Mouse (Mus musculus) liver, postnatal 0 days (tissue): ENCODE data around the gene Trappc3l. TPM values are rescaled to one million over a fixed set of nuclear protein-coding genes. Genes with fewer than 3 reads are reported as not detected.
A peak's percentile ranks its signal among the peaks of the same experiment; 100 is the strongest.
"Not testable (repeated sequence)": the region's sequence is repeated elsewhere in the genome, so short reads cannot be mapped to it uniquely, and the experiment has no call there.

ENCODE experiments used
- ATAC-seq: fragments of 200-750 bp; cut with Nextera tagmentation; 2 replicates; pipeline ENCODE4 v1.8.0; 2017; ENCODE audit warnings: mild to moderate bottlenecking, moderate library complexity
- DNase-seq: peaks from one replicate; pipeline ENCODE4 v3.0.0-alpha.2; 2016
- H3K27ac ChIP-seq: fragments of 300-500 bp; sonication (generic); 2 replicates; pipeline ENCODE4 v1.5.1; 2014; ENCODE audit warnings: antibody characterized with exemption, moderate library complexity, mild to moderate bottlenecking, low read depth
- H3K27me3 ChIP-seq: fragments of 300-500 bp; sonication (generic); 2 replicates; pipeline ENCODE4 v1.6.1; 2014; ENCODE audit warnings: low read length, control low read depth, mixed read lengths; ENCODE audit not compliant: insufficient read depth
- H3K36me3 ChIP-seq: fragments of 300-500 bp; sonication (generic); replicated peaks from 2 replicates; pipeline ENCODE4 v1.6.1; 2014; ENCODE audit warnings: mild to moderate bottlenecking, control low read depth, low read length, moderate library complexity, mixed read lengths; ENCODE audit not compliant: insufficient read depth
- H3K4me1 ChIP-seq: fragments of 300-500 bp; sonication (generic); 2 replicates; pipeline ENCODE4 v1.6.1; 2014; ENCODE audit warnings: antibody characterized with exemption, mild to moderate bottlenecking, control low read depth; ENCODE audit not compliant: insufficient read depth
- H3K4me2 ChIP-seq: fragments of 300-500 bp; sonication (generic); 2 replicates; pipeline ENCODE4 v1.6.1; 2014; ENCODE audit warnings: low read depth, mild to moderate bottlenecking, low read length, moderate library complexity, mixed read lengths
- H3K4me3 ChIP-seq: fragments of 300-500 bp; sonication (generic); 2 replicates; pipeline ENCODE4 v1.5.1; 2014; ENCODE audit warnings: low read depth, low read length
- H3K9ac ChIP-seq: fragments of 300-500 bp; sonication (generic); replicated peaks from 2 replicates; pipeline ENCODE4 v1.6.1; 2014; ENCODE audit warnings: mild to moderate bottlenecking, moderate library complexity
- H3K9me3 ChIP-seq: fragments of 300-500 bp; sonication (generic); 2 replicates; pipeline ENCODE4 v1.6.1; 2016; ENCODE audit warnings: mild to moderate bottlenecking, control low read depth, low read length, mixed read lengths
- CTCF ChIP-seq: sonication (generic); IDR thresholded peaks from 2 replicates; pipeline ENCODE4 v1.5.1; 2016; ENCODE audit warnings: antibody characterized with exemption, low read depth
- EP300 ChIP-seq: IDR thresholded peaks from 2 replicates; pipeline ENCODE4 v1.6.1; 2016; ENCODE audit warnings: antibody characterized with exemption, low read depth, mild to moderate bottlenecking
- WGBS: fragments of 180-500 bp; shearing (Covaris S2); extraction: QIAGEN DNeasy Blood & Tissue Kit; methylation state at CpG from one replicate; pipeline ENCODE4 v1.1.7; 2014; ENCODE audit not compliant: insufficient replicate concordance; 5-methylcytosine and 5-hydroxymethylcytosine counted together
- polyA plus RNA-seq: library from polyadenylated mRNA; unstranded; fragments of >200 nt; fragmentation: Nextera tagmentation; extraction: Ambion mirVana; gene quantifications from 2 replicates; pipeline ENCODE4 v1.2.1, GENCODE M21; 2015

Gene Trappc3l
- not detected in 2 replicates for polyA plus RNA-seq

GRCm38 (mm10) chr10:34037401-34037800, at the start of gene Trappc3l:
Gene Trappc3l (plus strand): TSS chr10:34037597.
- no peak within 1 kb of the TSS for H3K4me3 ChIP-seq
- no peak within 1 kb of the TSS for H3K9ac ChIP-seq

GRCm38 (mm10) chr10:33996686-33997085, 40.7 kb upstream of the Trappc3l start:
- H3K9me3 ChIP-seq, H3K4me1 ChIP-seq, H3K27ac ChIP-seq, DNase-seq, H3K4me2 ChIP-seq, H3K9ac ChIP-seq, H3K27me3 ChIP-seq, ATAC-seq, H3K4me3 ChIP-seq: not testable (repeated sequence)
- H3K36me3 ChIP-seq = peaks cover 22% of the 10 kb centered on the region
- 86% methylated on average over 6 of the region's 8 CpGs for WGBS

More at GRCm38 (mm10) chr10:34037401-34037800, at the start of gene Trappc3l:
- Histone ChIP-seq H3K27ac (no peak within 1 kb of the TSS), H3K36me3 (no peaks in the 10 kb centered on the region), H3K4me2 (no peak within 1 kb of the TSS), H3K4me1 (no peaks in the 10 kb centered on the region), H3K9me3 (no peaks in the 10 kb centered on the region), H3K27me3 (no peaks in the 10 kb centered on the region)
- no peak for ATAC-seq
- DNase-seq = no peak
- TF ChIP-seq CTCF (no peak), EP300 (no peak)
- 71% methylated on average over 3 of the region's 3 CpGs for WGBS

GRCm38 (mm10) chr10:33998397-33998796, 39.0 kb upstream of the Trappc3l start:
- Histone ChIP-seq H3K27me3 (no peaks in the 10 kb centered on the region), H3K9me3 (no peaks in the 10 kb centered on the region), H3K36me3 (peaks cover 30% of the 10 kb centered on the region), H3K27ac (no peak overlapping the region), H3K4me3 (no peak overlapping the region), H3K9ac (no peak overlapping the region), H3K4me1 (no peaks in the 10 kb centered on the region), H3K4me2 (no peak overlapping the region)
- DNase-seq = no peak
- ATAC-seq = 0 out of 2 replicates have a peak, but pooled peaks have one; percentile 35
- TF ChIP-seq CTCF = no peak

DNA sequence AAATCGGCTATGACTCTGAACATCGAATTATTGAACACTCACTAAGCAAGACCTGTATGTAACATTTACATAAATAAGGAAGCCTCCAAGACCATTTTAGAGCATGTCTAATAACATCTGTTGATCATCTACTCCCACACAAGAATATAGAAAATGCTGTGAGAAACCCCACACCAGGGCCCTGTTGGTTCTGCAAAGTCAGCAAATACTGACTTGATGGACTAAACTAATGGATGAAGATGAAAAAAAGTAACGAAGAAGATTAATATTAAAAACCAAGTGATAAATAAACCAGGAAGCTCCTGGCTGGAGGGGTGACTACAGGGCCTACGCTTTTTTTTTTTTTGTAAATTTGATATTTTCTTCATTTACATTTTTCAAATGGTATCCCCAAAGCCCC, 24.8 kb upstream of the Trappc3l start:
- H3K27ac ChIP-seq = no peak overlapping the region
- no peak overlapping the region for H3K9ac ChIP-seq
- ATAC-seq = no peak
- H3K4me2 ChIP-seq = no peak overlapping the region
- WGBS = 88% methylated on average over 4 of the region's 4 CpGs
- no peaks in the 10 kb centered on the region for H3K9me3 ChIP-seq
- TF ChIP-seq CTCF = no peak
- no peak for TF ChIP-seq EP300
- 0 out of 2 replicates have a peak, but pooled peaks cover 7% of the 10 kb centered on the region for H3K36me3 ChIP-seq
- H3K4me3 ChIP-seq = no peak overlapping the region
- peaks cover 12% of the 10 kb centered on the region for H3K4me1 ChIP-seq
- no peak for DNase-seq
- H3K27me3 ChIP-seq = no peaks in the 10 kb centered on the region

- no peak for TF ChIP-seq EP300
- no peak for TF ChIP-seq CTCF
- DNase-seq (no peak), ATAC-seq (no peak)
- 0 out of 2 replicates have a peak, but pooled peaks cover 7% of the 10 kb centered on the region for H3K36me3 ChIP-seq
- H3K27me3 ChIP-seq = no peaks in the 10 kb centered on the region
- H3K9ac ChIP-seq = no peak overlapping the region
- 85% methylated on average over 2 of the region's 2 CpGs for WGBS
- H3K27ac ChIP-seq = no peak overlapping the region
- peaks cover 16% of the 10 kb centered on the region for H3K4me1 ChIP-seq
- no peaks in the 10 kb centered on the region for H3K9me3 ChIP-seq
- no peak overlapping the region for H3K4me2 ChIP-seq
- H3K4me3 ChIP-seq = no peak overlapping the region
Measured at GRCm38 (mm10) chr10:34013241-34013640, 24.2 kb upstream of the Trappc3l start.

DNA sequence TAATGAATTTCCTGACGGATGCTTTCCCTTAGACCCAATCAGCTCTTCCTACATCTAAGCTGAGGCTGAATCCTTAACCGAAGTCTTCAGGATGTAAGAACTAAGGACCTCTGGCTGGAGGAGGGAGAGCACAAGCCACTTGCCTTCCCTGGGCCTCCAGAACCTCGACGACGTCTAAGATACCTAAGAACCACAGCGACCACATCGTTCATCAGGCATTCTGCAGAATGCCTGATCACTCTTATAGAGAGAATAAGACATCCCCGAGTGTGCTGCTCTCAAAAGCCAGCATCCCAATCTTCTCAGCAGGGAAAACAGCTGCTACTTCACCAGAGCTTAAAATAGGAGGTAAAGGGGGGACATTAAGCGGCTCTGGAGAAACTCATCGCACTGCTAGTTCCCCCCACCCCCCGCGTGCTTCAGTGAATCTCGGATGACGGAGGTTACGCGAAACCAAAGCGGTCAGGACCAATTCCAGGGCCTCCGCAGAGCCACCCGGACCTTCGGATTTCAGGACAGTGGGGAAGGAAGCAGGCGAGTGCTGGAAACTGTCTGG, 18.6 kb upstream of the Trappc3l start:
- Histone ChIP-seq H3K4me3 (peak overlapping the region; percentile 92), H3K36me3 (0 out of 2 replicates have a peak, but pooled peaks cover 2% of the 10 kb centered on the region), H3K4me1 (peaks cover 31% of the 10 kb centered on the region), H3K27ac (peak overlapping the region; percentile 87), H3K4me2 (peak overlapping the region; percentile 92), H3K9ac (peak overlapping the region; percentile 83), H3K9me3 (no peaks in the 10 kb centered on the region), H3K27me3 (no peaks in the 10 kb centered on the region)
- TF ChIP-seq CTCF (no peak), EP300 (no peak)
- DNase-seq (no peak), ATAC-seq (no peak)
- WGBS = 1% methylated on average over 21 of the region's 21 CpGs
